Mouse (Mus musculus): ENCODE measurements around the gene Tfb2m. TPM values are rescaled to one million over a fixed set of nuclear protein-coding genes. Genes with fewer than 3 reads are reported as not detected.

The Tfb2m gene
- total and polyA plus RNA-seq, 3 experiments, result 13.1 to 53.1 (median 48.3) TPM

DNA sequence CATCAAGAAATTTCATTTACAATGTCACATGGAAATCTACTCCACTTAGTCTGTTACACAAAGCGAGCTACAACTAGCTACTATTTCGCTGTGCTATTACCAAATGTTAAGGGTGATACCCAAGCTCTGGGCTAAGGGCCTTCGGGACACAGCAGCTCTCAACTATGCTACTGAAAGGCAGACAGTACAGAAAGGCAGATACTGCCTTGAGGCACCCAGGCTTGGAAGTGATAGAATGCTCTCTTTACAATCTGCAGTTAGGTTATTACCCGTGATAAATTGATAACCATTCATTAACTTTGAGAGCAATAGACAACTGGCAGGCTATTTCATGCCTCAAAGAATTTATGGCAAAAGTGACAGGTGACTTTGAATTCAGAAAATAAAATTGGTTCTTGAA lies 65.2 kb downstream of the Tfb2m start:
- TF ChIP-seq USF1 (IDR thresholded peaks at IDR 0.05; ENCODE audit: low read depth, low read length) (no peak), CHD1 (IDR thresholded peaks at IDR 0.05; ENCODE audit: low read depth, low read length) (no peak), UBTF (IDR thresholded peaks at IDR 0.05; ENCODE audit: low read depth, low read length) (no peak), NRF1 (IDR thresholded peaks at IDR 0.05; ENCODE audit: low read depth, low read length) (no peak), RCOR1 (conservative IDR thresholded peaks at IDR 0.05; ENCODE audit: low read depth, low read length) (no peak), POLR2AphosphoS2 (IDR thresholded peaks at IDR 0.05; ENCODE audit: low read depth, low read length) (no peak), POLR2A (IDR thresholded peaks at IDR 0.05; ENCODE audit: low read depth, low read length) (no peak)
- Histone ChIP-seq H3K27me3 (replicated peaks) (no peaks in the 10 kb centered on the region), H3K9me3 (replicated peaks; ENCODE audit: low read length) (no peaks in the 10 kb centered on the region), H3K36me3 (replicated peaks in 1 of 2; ENCODE audit: control insufficient read depth in 1 of 2, insufficient read depth in 1 of 2, low read length in 1 of 2) (peaks cover 0 to 4% of the 10 kb centered on the region in 2 experiments), H3K4me2 (ENCODE audit: insufficient read depth, low read depth, poor library complexity, severe bottlenecking) (no peak overlapping the region), H3K79me2 (replicated peaks; ENCODE audit: control insufficient read depth, extremely low read depth, insufficient read depth, poor library complexity, severe bottlenecking) (no peaks in the 10 kb centered on the region), H3K27ac (ENCODE audit: insufficient read depth, low read depth) (no peak overlapping the region), H3K4me3 (replicated peaks in 1 of 3; ENCODE audit: low read depth in 2 of 3, low read length in 2 of 3, poor library complexity in 1 of 3) (no peak overlapping the region), H3K9ac (ENCODE audit: insufficient read depth, low read depth) (no peak overlapping the region), H3K4me1 (ENCODE audit: control insufficient read depth in 1 of 2, insufficient read depth in 2 of 2) (no peaks in the 10 kb centered on the region)
- dilution Hi-C loops (cut with MboI; ENCODE audit: extremely low pct_ligation_motif_present, extremely low pct_unique_long_range_greater_than_20kb, low sequenced_read_pairs) (no loop called here), in situ Hi-C loops (cut with MboI; ENCODE audit: low pct_ligation_motif_present, low pct_unique_long_range_greater_than_20kb, low sequenced_read_pairs) (no loop called here)
- DNase-seq (ENCODE audit: extremely low read depth), result no peak

Other genes starting within 250 kb of the Tfb2m start
- 10.5 and 11.4 TPM in 2 replicates for gene Smyd3, start 28.2 kb downstream of the Tfb2m start, total RNA-seq (2012; rRNA removed)
- 12.5 and 14.5 TPM in 2 replicates for gene Smyd3, start 28.2 kb downstream of the Tfb2m start, total RNA-seq (2014; rRNA removed)
- 11.6 and 11.8 TPM in 2 replicates for gene Smyd3, start 28.2 kb downstream of the Tfb2m start, polyA plus RNA-seq (2012; ENCODE audit: insufficient read length, low read depth)
- 9.2 and 10.2 TPM in 2 replicates for gene Cnst, start 103 bp upstream of the Tfb2m start, total RNA-seq (2012; rRNA removed)
- gene Cnst, start 103 bp upstream of the Tfb2m start, total RNA-seq (2014; rRNA removed), result 8.5 and 9.3 TPM in 2 replicates
- gene Cnst, start 103 bp upstream of the Tfb2m start, polyA plus RNA-seq (2012; ENCODE audit: insufficient read length, low read depth), result 7.8 and 7.9 TPM in 2 replicates
- gene Sccpdh, start 121.9 kb upstream of the Tfb2m start, total RNA-seq (2012; rRNA removed), result 16.7 and 22.2 TPM in 2 replicates
- gene Sccpdh, start 121.9 kb upstream of the Tfb2m start, total RNA-seq (2014; rRNA removed), result 18.9 and 21.9 TPM in 2 replicates
- 9.5 and 10.3 TPM in 2 replicates for gene Sccpdh, start 121.9 kb upstream of the Tfb2m start, polyA plus RNA-seq (2012; ENCODE audit: insufficient read length, low read depth)
- gene Kif28, start 199.0 kb upstream of the Tfb2m start, total RNA-seq (2012; rRNA removed), result 0.04 TPM in 1 of 2 replicates, not detected in the other
- gene Kif28, start 199.0 kb upstream of the Tfb2m start, total RNA-seq (2014; rRNA removed), result not detected in 2 replicates
- 0.07 and 0.11 TPM in 2 replicates for gene Kif28, start 199.0 kb upstream of the Tfb2m start, polyA plus RNA-seq (2012; ENCODE audit: insufficient read length, low read depth)

Data from CH12.LX (cell line).